Mouse (Mus musculus) hindbrain, embryonic 14.5 days (tissue): ENCODE measurements around the gene Ccdc85c. TPM values are rescaled to one million over a fixed set of nuclear protein-coding genes. Genes with fewer than 3 reads are reported as not detected.

Experiments
- ATAC-seq: fragments of 200-750 bp; cut with Nextera tagmentation; 2 replicates; pipeline ENCODE4 v1.8.0; 2017; ENCODE audit warnings: moderate number of reproducible peaks, mild to moderate bottlenecking, moderate TSS enrichment, moderate library complexity; ENCODE audit not compliant: low FRiP score
- DNase-seq: peaks from one replicate; pipeline ENCODE4 v3.0.0-alpha.2; 2015; ENCODE audit warnings: low spot score
- H3K27ac ChIP-seq: fragments of 300-500 bp; sonication (generic); 2 replicates; pipeline ENCODE4 v1.5.1; 2014; ENCODE audit warnings: mild to moderate bottlenecking, moderate library complexity
- H3K27me3 ChIP-seq: fragments of 300-500 bp; sonication (generic); 2 replicates; pipeline ENCODE4 v1.6.1; 2014; ENCODE audit warnings: mild to moderate bottlenecking, low read length, mixed read lengths; ENCODE audit not compliant: control insufficient read depth, insufficient read depth
- H3K36me3 ChIP-seq: fragments of 300-500 bp; sonication (generic); replicated peaks from 2 replicates; pipeline ENCODE4 v1.6.1; 2014; ENCODE audit not compliant: control insufficient read depth, insufficient read depth
- H3K4me1 ChIP-seq: fragments of 300-500 bp; sonication (generic); replicated peaks from 2 replicates; pipeline ENCODE4 v1.6.1; 2014; ENCODE audit warnings: antibody characterized with exemption, low read length, mixed read lengths; ENCODE audit not compliant: control insufficient read depth, insufficient read depth
- H3K4me2 ChIP-seq: fragments of 300-500 bp; sonication (generic); replicated peaks from 2 replicates; pipeline ENCODE4 v1.6.1; 2014; ENCODE audit warnings: mild to moderate bottlenecking, moderate library complexity
- H3K4me3 ChIP-seq: fragments of 300-500 bp; sonication (generic); replicated peaks from 2 replicates; pipeline ENCODE4 v1.5.1; 2014; ENCODE audit warnings: mild to moderate bottlenecking, low read length
- H3K9ac ChIP-seq: fragments of 300-500 bp; sonication (generic); 2 replicates; pipeline ENCODE4 v1.6.1; 2014
- H3K9me3 ChIP-seq: fragments of 300-500 bp; sonication (generic); 2 replicates; pipeline ENCODE4 v1.6.1; 2016; ENCODE audit warnings: low read length; ENCODE audit not compliant: control insufficient read depth
- WGBS: fragments of 180-500 bp; shearing (Covaris S2); extraction: QIAGEN DNeasy Blood & Tissue Kit; methylation state at CpG from one replicate; pipeline ENCODE4 v1.1.7; 2014; 5-methylcytosine and 5-hydroxymethylcytosine counted together
- polyA plus RNA-seq: library from polyadenylated mRNA; unstranded; fragments of >200 nt; fragmentation: Nextera tagmentation; extraction: Ambion mirVana; gene quantifications from 2 replicates; pipeline ENCODE4 v1.2.1, GENCODE M21; 2014

The Ccdc85c gene
- polyA plus RNA-seq, 1 experiment from 2014 or later = 16.5 TPM

- Histone ChIP-seq H3K36me3 (peaks cover 97% of the 10 kb centered on the region), H3K9ac (no peak overlapping the region), H3K9me3 (no peaks in the 10 kb centered on the region), H3K27me3 (no peaks in the 10 kb centered on the region), H3K4me2 (no peak overlapping the region), H3K4me3 (no peak overlapping the region), H3K4me1 (no peaks in the 10 kb centered on the region), H3K27ac (no peak overlapping the region)
- DNase-seq (no peak), ATAC-seq (no peak)
- WGBS = 91% methylated on average over 5 of the region's 5 CpGs
Measured at GRCm38 (mm10) chr12:108193878-108194277, 81.3 kb downstream of the Ccdc85c start.

GRCm38 (mm10) chr12:108187541-108188091 lies 87.6 kb downstream of the Ccdc85c start:
- Histone ChIP-seq H3K4me3 (no peak overlapping the region), H3K4me2 (no peak overlapping the region), H3K36me3 (peaks cover 83% of the 10 kb centered on the region), H3K27ac (no peak overlapping the region), H3K9me3 (no peaks in the 10 kb centered on the region), H3K9ac (no peak overlapping the region), H3K27me3 (no peaks in the 10 kb centered on the region), H3K4me1 (no peaks in the 10 kb centered on the region)
- ATAC-seq (no peak), DNase-seq (no peak)
- 91% methylated on average over 6 of the region's 6 CpGs for WGBS

DNA sequence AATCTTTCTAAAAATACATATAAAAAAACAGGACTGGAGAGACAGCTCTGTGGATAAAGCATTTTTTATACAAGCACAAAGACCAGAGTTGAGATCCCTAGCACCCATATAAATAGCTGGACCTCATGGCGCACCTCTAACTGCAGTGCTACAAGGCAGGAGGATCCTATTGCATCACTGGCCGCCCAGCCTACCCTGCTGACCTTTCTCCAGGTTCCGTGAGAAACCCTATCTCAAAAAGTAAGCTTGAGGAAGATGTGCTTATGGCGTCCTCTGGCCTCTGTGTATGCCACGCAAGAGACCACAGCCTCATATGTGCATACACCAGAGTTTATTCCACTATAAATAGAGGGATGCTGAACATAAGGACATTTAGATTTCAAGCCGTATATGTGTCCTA lies 93.5 kb downstream of the Ccdc85c start:
- 94% methylated on average over 6 of the region's 6 CpGs for WGBS

DNA sequence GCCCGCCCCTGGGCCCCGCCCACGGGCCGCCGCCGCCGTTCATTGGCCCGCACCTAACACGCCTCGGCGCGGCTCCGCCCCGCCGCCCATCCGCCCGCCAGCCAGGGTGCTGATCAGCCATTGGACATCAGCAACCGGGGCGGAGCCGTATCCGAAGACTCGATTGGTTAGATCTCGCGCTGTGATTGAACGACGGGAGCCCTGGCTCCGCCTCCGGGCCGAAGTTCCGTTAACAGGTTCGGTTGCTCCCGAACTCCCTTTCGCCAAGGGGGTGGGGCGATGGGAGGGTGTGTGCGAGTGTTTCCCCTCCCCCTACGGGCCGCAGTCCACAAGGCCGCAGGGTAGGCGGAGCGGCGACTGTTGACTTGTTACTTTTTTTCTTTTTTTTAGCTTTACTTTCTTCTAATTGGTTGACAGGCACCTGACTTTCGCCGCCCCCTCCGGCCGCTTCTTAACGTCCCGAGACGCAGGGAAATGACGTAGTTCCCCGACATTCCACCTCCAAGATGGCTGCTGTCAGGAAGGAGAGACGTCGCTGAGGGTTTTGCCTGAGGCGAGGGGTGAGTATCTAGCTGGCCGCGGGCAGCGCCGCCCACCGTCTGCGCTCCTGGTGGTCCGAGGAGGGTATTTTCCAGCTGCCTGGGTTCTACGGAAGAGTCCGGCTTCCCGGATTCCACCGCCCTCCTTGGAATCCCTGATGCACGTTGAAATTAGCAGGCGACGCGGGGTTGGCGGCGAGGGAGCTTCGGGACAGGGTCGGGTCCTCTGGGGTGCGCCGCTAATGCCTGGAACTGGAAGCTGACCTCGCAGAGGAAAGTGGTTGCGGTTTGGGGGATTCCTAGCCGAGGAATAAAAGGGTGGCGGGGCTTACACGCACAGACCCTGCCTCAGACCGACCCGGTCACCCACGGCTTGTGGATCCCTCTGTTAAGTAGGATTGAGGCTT lies 95.6 kb downstream of the Ccdc85c start, which contains the start of gene Ccnk:
Gene Ccnk, plus strand, starts transcription at position 259 of the 946 bp plus-strand sequence.
- peak; percentile 98 for DNase-seq
- peak within 1 kb of the TSS; percentile 81 for H3K27ac ChIP-seq
- peak within 1 kb of the TSS; percentile 94 for H3K9ac ChIP-seq
- H3K36me3 ChIP-seq = peaks cover 14% of the 10 kb centered on the region
- peak; percentile 98 for ATAC-seq
- peak within 1 kb of the TSS; percentile 76 for H3K4me2 ChIP-seq
- H3K27me3 ChIP-seq = no peaks in the 10 kb centered on the region
- peak within 1 kb of the TSS; percentile 98 for H3K4me3 ChIP-seq
- WGBS = under 1% methylated on average over 70 of the region's 82 CpGs
- no peaks in the 10 kb centered on the region for H3K9me3 ChIP-seq
- H3K4me1 ChIP-seq = peaks cover 29% of the 10 kb centered on the region

More for the DNA sequence above, 93.5 kb downstream of the Ccdc85c start:
- Histone ChIP-seq H3K9me3 (no peaks in the 10 kb centered on the region), H3K4me3 (no peak overlapping the region), H3K27me3 (no peaks in the 10 kb centered on the region), H3K27ac (no peak overlapping the region), H3K4me2 (no peak overlapping the region), H3K4me1 (peaks cover 23% of the 10 kb centered on the region), H3K9ac (no peak overlapping the region), H3K36me3 (peaks cover 32% of the 10 kb centered on the region)
- ATAC-seq = no peak
- no peak for DNase-seq

DNA sequence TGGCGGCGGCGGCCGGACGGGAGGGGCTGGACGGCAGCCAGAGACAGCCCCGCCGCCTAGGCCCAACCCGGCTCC lies 96.1 kb downstream of the Ccdc85c start, which contains the start of gene Setd3:
Gene Setd3, minus strand, starts transcription at position 69 of the 75 bp plus-strand sequence.
- H3K4me1 ChIP-seq = peaks cover 29% of the 10 kb centered on the region
- peak within 1 kb of the TSS; percentile 98 for H3K4me3 ChIP-seq
- peaks cover 10% of the 10 kb centered on the region for H3K36me3 ChIP-seq
- H3K27ac ChIP-seq = peak within 1 kb of the TSS; percentile 81
- DNase-seq (no peak), ATAC-seq (no peak)
- peak within 1 kb of the TSS; percentile 94 for H3K9ac ChIP-seq
- no peaks in the 10 kb centered on the region for H3K27me3 ChIP-seq
- WGBS = 0% methylated on average over 9 of the region's 9 CpGs
- H3K9me3 ChIP-seq = no peaks in the 10 kb centered on the region
- peak within 1 kb of the TSS; percentile 76 for H3K4me2 ChIP-seq

DNA sequence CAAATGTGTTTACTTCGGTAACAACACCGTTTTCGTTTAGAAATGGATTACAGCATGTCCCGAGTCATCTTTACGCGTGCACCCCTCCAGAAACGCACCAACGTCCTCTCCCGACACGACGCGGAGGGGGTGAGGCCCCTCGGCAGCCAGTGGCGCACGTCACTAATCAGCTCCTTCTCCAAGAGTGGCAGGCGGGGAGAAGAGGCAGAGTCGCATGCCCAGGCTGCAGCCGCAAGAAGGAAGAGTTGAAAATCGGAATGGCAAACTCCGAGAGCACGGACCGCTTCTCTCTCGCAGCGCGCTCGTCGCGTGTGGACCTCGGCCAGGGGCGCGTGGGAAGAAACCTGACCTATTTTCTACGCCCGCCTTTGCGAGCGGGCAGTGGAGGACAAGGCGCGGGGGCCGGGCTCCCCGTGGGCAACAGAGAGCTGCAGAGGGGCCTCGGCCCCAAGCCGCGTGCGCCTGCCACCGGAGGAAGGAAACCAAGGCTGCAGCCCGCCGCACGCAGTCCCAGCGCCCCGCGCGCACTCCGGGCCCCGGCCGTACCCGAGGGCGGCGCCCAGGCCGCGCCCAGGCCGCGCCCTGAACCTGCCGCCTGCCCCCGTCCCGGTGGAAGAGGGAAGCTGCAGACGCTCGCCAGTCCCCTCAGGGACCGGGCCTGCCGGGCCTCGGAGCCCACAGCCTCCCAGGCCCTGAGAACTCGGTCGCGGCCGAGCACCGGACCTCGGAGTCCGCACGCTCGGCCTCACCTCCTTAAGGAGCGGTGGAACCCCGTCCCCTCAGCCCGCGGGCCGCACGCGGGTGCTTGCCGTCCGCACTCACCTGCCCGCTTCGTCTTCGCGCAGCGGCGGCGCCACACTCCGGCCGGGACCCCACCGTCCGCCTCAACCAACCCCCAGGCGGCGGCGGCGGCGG lies 96.6 kb downstream of the Ccdc85c start:
- Histone ChIP-seq H3K9ac (peak overlapping the region; percentile 94), H3K27ac (peak overlapping the region; percentile 81), H3K4me2 (peak overlapping the region; percentile 63), H3K27me3 (no peaks in the 10 kb centered on the region), H3K36me3 (peaks cover 6% of the 10 kb centered on the region), H3K4me3 (peak overlapping the region; percentile 98), H3K9me3 (no peaks in the 10 kb centered on the region), H3K4me1 (peaks cover 29% of the 10 kb centered on the region)
- peak; percentile 52 for DNase-seq
- ATAC-seq = peak; percentile 10; the same call in 1 of the 2 replicates
- under 1% methylated on average over 100 of the region's 103 CpGs for WGBS

GRCm38 (mm10) chr12:108176366-108176765 lies 98.9 kb downstream of the Ccdc85c start:
- ATAC-seq = no peak
- H3K4me3 ChIP-seq = no peak overlapping the region
- H3K36me3 ChIP-seq = no peaks in the 10 kb centered on the region
- no peaks in the 10 kb centered on the region for H3K27me3 ChIP-seq
- H3K9me3 ChIP-seq = no peaks in the 10 kb centered on the region
- DNase-seq = no peak
- WGBS = 78% methylated on average over 3 of the region's 3 CpGs
- H3K4me2 ChIP-seq = no peak overlapping the region
- H3K27ac ChIP-seq = no peak overlapping the region
- no peak overlapping the region for H3K9ac ChIP-seq
- peaks cover 33% of the 10 kb centered on the region for H3K4me1 ChIP-seq

DNA sequence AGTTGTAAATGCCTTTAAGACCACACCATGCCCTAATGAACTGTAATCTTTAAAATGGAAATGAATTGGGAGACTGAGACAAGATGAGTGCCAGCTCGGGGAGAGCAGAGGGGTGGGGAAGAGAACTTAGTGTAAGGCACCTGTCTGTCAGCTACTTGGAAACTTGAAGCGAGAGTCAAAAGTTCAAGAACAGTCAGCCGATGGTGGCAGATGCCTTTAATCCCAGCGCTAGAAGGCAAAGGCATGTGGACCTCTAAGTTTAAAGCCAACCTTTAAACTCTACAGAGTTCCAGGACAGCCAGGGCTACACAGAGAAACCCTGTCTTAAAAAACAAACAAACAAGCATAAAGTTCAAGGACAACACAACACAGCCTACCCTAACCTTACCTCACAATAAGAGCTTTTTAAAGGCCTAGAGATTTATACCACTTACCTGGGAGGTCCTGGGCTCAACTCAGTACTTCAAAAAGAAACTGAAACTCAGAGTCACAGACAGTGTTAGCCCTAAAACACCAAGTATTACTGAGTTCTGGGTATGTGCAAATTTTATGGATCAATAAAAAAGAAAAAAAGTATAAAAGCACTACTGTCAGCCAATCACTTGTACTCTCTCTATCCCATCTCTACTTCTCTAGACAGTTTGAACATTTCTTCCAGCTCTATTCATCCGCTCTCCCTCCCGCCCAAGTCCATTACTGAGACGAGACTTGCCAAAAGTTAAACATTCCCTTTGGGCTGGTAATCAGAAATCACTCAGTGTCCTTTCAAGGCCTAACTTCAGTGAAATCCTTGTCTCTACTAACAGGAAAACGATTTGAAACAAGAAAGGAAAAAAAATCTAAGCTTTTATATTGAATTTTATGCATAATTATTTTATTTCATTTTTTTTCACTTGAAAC lies 100.4 kb downstream of the Ccdc85c start:
- no peak overlapping the region for H3K4me2 ChIP-seq
- H3K36me3 ChIP-seq = no peaks in the 10 kb centered on the region
- no peaks in the 10 kb centered on the region for H3K27me3 ChIP-seq
- ATAC-seq = no peak
- H3K27ac ChIP-seq = no peak overlapping the region
- WGBS = 81% methylated on average over 8 of the region's 8 CpGs
- H3K4me1 ChIP-seq = peaks cover 22% of the 10 kb centered on the region
- no peak for DNase-seq
- H3K4me3 ChIP-seq = no peak overlapping the region
- H3K9me3 ChIP-seq = no peaks in the 10 kb centered on the region
- no peak overlapping the region for H3K9ac ChIP-seq
